Mouse (Mus musculus) urinary bladder, postnatal 14 days (tissue): ENCODE data around the gene Rdh5.

ENCODE experiments used
- DNase-seq: peaks from one replicate; pipeline ENCODE4 v3.0.0; 2021; ENCODE audit warnings: low spot score

Rdh5 gene

DNA sequence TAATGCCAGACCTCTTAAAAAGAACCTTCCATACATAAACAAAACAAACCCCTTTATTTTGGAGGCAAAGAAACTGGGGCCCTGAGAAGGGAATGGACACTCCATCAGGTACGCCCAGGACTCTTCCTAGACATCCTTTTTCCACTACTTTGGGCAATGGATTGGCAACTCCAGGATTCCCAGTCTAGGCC lies at the start of gene Rdh5:
TSS of gene Rdh5 (minus strand) at position 67 of the 191 bp plus-strand sequence.
- no peak for DNase-seq

DNA sequence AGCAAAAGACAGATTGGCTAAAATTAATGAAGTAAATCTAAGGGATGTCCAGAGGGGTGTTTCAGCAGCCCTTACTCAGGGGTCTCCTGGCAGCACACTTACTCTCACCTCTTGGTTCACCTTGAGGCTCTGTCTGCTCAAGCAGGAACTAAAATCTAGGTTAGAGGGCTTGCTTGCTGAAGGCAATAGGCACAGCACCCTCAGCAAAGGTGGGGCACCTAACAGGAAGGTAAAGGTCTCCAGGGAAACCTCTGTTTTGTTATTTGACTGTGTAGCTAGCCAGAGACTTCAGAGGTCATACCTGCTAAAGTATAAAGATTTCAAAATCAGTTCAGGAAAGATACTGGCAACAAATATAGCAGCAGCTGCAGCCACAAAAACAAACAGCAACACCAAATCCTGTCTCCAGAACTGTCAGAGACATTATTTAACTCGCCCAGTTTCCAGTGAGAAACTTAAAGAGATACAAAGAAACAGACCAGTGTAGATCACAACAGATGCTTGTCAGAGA lies 48.1 kb upstream of the Rdh5 start:
- no peak for DNase-seq

GRCm38 (mm10) chr10:128968341-128968749 lies 45.7 kb upstream of the Rdh5 start:
- DNase-seq: no peak

GRCm38 (mm10) chr10:128965871-128966270 lies 43.2 kb upstream of the Rdh5 start:
- no peak for DNase-seq

DNA sequence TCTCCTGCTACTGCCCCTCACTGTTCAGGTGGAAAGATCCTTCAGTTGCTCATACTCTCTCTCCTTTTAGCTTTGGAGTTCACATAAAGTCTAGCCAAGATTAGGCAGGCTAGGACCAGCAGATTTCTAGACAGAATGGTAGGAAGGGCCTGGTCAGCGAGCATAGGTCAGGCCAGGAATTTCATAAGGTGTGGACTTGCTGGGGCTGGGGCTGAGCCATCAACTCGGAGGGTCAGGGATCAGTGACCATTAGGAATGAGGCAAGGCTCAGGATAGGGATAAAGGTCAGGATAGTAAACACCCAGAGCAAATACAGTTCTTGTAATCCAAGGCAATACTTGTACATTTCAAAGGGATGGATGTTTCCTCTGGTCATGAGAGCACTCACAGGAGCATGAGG lies 42.3 kb upstream of the Rdh5 start:
- no peak for DNase-seq

DNA sequence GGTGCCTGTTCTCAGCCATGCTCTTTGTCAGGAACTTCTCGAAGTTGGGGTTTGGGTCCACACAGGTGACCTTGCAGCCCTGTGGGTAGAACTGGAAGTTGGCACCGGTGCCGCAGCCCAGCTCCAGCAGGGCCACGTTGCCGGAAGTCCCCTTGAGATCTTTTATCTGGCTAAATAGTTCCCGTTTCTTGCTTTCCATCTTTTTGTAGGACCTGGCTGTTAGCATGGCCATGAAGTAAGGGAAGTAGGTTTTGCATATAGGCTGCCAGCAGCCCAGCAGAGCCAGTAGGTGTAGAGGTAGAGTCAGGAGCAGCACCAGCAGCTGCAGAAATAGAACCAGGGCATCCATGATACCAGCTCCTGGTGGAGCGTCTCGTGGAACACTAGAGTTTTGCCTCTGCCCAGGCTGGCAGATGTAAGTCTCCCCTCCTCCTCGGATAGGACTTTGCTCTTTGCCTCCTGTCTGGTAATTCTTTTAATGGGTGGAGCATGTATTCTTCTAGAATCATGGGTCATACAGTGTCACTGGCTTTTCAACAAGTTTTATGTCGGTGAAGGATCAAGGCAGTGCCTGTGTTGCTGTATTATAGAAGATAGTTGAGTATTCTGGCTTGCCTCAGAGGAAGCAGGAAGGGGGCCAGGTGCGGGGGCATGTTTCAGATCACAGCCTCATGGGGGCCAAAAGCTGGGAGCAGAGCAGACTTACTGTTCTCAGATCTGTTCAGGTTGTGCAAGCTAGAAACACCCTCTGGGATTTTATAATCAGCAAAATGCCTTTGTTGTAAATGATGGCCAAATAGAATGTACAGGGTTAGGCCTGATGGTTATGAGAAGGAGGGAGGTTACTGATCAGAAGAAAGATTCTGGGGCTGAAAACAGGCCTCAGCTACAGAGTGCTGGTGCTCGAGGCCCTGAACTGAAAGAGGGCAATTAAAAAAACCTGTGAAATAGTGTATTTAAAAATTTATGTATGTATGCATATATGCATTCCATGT lies 38.2 kb upstream of the Rdh5 start, which contains the start of gene Mettl7b:
TSS of gene Mettl7b (minus strand) at position 399 of the 995 bp plus-strand sequence.
- DNase-seq: no peak

- no peak for DNase-seq
These were observed 37.5 kb upstream of the Rdh5 start for GRCm38 (mm10) chr10:128960142-128960541.

- no peak for DNase-seq
These were observed 35.7 kb upstream of the Rdh5 start for GRCm38 (mm10) chr10:128958340-128958739.

DNA sequence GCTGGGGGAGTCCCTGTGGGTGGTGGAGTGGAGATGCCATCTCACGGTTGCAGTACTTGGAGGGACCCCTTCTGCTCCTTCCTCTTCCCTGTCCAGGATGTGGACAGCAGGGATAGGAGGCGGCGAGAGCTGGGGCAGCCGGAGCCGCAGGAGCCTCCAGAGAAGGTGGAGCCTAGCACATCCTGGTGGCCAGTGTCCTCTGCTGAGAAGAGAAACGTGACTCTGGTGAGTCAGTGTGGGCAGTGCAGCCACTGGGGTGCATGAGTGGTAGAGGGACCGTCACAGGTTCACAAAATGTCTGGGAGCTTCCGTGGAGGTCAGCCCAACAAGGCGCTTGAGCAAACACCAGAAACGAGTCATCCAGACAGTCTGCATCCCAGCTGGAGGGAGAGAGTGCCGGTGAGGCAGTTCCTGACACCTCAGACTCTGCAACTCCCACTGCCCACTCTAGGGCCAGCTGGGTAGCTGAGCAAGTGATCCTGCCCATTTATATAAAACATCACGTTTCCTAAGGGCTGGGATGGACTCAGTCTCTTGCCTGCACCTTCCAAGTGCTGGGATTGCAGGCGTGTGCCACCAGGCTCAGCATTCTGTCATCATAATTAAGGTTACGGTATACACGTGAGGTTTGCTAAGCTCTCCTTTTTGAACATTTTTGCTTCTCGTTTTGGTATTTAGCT lies 27.7 kb upstream of the Rdh5 start:
- no peak for DNase-seq

DNA sequence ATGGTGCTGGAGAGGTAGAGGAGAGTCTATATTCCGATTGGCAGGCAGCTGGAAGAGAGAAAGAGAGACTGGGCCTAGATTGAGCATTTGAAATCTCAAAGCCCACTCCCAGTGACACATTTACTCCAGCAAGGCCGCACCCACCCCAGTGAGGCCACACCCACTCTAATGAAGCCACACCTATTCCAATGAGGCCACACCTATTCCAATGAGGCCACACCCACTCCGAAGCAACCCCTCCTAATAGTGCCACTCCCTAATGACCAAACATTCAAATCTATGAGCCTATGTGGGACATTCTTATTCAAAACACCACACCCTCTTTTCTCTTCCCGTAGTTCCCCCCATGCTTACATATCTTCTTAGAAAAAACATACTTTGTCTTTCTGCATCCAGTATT lies 24.8 kb upstream of the Rdh5 start:
- DNase-seq: no peak

GRCm38 (mm10) chr10:128945675-128946074 lies 23.0 kb upstream of the Rdh5 start:
- no peak for DNase-seq

DNA sequence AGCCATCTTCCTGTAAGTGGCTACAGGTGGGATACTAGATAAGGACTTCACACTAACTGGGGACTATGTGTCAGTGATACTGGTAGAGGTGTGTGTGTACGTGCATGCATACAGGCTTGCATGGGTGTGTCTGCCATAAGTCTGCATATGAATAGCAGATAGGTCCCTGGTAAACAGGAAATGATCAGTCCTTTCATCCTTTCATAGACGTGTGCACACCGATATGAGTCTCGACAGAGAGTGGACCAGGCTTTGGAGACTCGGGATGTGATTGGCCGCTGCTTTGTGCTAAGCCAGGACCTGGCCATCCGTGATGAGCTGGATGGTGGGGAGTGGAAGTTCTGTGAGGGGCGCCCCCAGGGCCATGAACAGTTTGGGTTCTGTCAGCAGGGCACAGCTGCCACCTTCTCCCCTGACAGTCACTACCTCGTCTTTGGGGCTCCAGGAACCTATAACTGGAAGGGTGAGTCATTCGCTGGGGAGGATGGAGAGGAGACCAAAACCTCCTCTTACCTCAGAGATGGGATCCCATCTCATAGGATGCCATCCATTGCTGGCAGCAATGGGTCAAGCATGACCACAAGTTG lies 17.9 kb upstream of the Rdh5 start:
- DNase-seq: no peak

GRCm38 (mm10) chr10:128938974-128939373 lies 16.3 kb upstream of the Rdh5 start:
- no peak for DNase-seq

DNA sequence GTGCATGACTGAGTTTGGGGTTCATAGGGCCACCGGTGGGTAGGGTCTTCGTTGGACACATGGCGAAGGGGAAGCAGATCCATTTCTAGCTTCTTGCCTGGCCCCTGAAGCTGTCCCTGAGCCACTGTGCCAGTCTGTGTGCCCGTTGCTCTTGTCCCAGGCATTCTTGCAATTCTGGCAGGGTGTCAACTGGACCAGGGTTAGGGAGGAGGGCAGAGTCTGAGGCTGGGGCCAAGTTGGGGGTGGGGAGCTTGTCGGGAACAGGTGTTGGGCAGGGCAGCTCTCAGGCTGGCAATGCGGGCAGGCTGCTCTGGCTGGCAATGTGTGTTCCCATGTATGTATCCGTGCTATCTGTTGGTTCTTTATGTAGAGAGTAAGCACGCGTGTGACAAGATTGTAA lies 15.8 kb upstream of the Rdh5 start:
- DNase-seq: peak; percentile 53

DNA sequence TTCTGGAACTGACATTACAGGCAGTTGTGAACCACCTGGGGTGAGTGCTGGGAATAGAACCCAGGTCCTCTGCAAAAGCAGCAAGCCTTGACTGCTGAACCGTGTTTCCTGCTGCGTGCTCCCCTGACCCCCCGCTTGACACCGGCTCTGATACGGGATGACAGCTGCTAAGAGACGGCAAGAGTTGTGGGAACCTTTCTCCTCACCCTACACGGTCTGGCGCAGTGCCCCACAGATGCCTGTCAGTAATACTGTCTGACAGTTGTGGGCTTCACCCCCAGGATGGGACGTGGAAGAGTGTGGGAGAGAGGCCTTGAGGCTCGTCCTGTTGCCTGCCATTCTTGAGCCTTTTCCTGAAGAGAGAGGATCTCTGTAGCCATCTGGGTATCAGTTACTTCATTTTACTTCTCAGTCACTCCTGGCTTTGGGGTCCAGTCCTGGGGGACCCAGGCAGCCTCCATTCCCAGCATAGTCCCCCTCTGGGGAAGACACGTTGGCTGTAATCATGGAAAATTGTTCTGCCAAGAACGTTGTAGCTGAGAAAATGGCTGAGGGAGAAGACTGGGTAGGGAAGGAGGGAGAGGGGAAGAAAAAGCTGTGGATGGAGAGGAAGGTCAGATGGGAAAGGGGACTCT lies 15.2 kb upstream of the Rdh5 start:
- no peak for DNase-seq

DNA sequence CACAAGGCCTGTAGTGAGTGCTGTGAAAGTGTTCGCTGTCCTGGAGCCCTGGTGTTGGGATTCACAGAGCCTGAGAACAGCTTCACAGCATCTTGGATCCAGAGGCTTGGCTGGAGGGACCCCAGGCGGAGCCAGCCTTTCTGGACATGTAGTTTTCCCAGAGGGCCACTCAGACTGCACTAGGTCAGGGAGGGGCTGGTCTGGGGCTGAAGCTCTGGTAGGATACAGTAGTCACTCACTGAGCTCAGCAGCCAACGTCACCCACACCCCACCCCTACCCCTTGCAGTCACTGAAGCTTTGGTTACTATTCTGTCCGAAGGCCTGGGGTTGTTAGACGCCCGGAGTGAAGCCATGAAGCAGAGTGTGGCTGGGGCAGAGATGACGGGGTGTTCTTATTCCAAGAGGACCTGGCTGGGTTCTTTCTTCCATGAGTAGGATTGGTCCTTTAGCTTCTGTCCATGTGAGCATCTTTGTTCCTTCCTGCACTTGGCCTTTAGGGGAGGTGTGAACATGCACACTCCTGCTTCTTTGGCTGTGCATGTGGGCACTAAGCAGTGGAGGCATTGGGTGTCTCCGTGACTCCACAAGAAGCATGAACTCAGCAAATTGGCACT lies 13.2 kb upstream of the Rdh5 start:
- no peak for DNase-seq

DNA sequence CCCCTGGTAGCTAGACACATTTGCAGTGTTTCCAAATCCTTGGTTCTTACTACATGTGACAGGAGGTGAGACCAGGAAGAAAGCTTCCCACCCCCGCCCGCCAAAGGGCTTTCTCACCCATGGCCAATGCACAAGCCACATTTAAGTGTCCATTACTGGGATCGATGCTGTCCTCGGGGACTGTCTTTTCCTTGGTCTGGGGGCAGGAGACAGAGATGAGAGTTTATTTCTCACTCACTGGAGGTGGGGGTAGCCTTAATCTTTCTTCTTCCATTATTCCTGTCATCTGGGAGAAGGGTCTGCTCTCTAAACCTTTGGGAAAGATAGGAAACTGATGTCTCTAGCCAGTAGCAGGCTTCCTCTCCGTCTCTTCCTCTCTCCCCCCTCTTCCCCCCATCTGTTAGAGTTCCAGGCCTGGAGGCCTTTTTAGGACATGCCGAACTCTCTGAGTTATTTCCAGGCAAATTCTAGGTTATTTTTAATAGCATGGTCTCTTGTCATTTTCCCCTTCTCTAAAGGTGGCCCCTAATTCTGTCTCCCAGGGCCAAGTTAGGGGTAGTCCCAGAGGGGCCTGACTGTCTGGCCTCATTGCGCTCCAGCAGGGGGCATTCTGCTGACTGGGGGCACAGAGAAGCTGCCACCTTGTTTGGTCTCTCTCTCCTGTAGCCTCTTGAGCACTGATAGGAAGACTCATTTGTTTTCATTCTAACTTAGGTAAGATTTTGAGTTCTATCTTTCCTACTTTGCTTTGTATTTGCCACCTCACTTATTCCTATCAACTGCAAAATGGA lies 12.5 kb upstream of the Rdh5 start:
- DNase-seq: no peak

- DNase-seq: no peak
These were observed 11.5 kb upstream of the Rdh5 start for GRCm38 (mm10) chr10:128933976-128934721.

- no peak for DNase-seq
These were observed 10.9 kb upstream of the Rdh5 start, which contains the start of gene Itga7 for GRCm38 (mm10) chr10:128933574-128933973. TSS of gene Itga7 (plus strand) at chr10:128933818.

GRCm38 (mm10) chr10:128931441-128931840 lies 8.8 kb upstream of the Rdh5 start:
- no peak for DNase-seq
